Mouse (Mus musculus) lung, postnatal 0 days (tissue): ENCODE results near the gene Ccdc63. TPM values are rescaled to one million over a fixed set of nuclear protein-coding genes. Genes with fewer than 3 reads are reported as not detected.
A peak's percentile ranks its signal among the peaks of the same experiment; 100 is the strongest.

Experiments used
- ATAC-seq: fragments of 200-750 bp; cut with Nextera tagmentation; 2 replicates; pipeline ENCODE4 v1.8.0; 2017; ENCODE audit warnings: moderate library complexity
- DNase-seq: peaks from one replicate; pipeline ENCODE4 v3.0.0-alpha.2; 2016; ENCODE audit warnings: low spot score
- H3K27ac ChIP-seq: fragments of 300-500 bp; sonication (generic); 2 replicates; pipeline ENCODE4 v1.5.1; 2014; ENCODE audit warnings: antibody characterized with exemption, mild to moderate bottlenecking, low read length, mixed read lengths
- H3K27me3 ChIP-seq: fragments of 300-500 bp; sonication (generic); replicated peaks from 2 replicates; pipeline ENCODE4 v1.6.1; 2014; ENCODE audit warnings: low read length, mixed read lengths; ENCODE audit not compliant: insufficient read depth
- H3K36me3 ChIP-seq: fragments of 300-500 bp; sonication (generic); 2 replicates; pipeline ENCODE4 v1.6.1; 2014; ENCODE audit warnings: low read length, mixed read lengths; ENCODE audit not compliant: insufficient read depth
- H3K4me1 ChIP-seq: fragments of 300-500 bp; sonication (generic); 2 replicates; pipeline ENCODE4 v1.6.1; 2014; ENCODE audit warnings: antibody characterized with exemption, low read depth, low read length, mixed read lengths; ENCODE audit not compliant: insufficient read depth
- H3K4me2 ChIP-seq: fragments of 300-500 bp; sonication (generic); replicated peaks from 2 replicates; pipeline ENCODE4 v1.6.1; 2014; ENCODE audit warnings: low read depth, mild to moderate bottlenecking, low read length, moderate library complexity, mixed read lengths
- H3K4me3 ChIP-seq: fragments of 300-500 bp; sonication (generic); 2 replicates; pipeline ENCODE4 v1.5.1; 2014; ENCODE audit warnings: low read depth, low read length
- H3K9ac ChIP-seq: fragments of 300-500 bp; sonication (generic); replicated peaks from 2 replicates; pipeline ENCODE4 v1.6.1; 2014; ENCODE audit warnings: low read depth, mild to moderate bottlenecking
- H3K9me3 ChIP-seq: fragments of 300-500 bp; sonication (generic); 2 replicates; pipeline ENCODE4 v1.6.1; 2016; ENCODE audit warnings: low read length, mixed read lengths
- CTCF ChIP-seq: IDR thresholded peaks from 2 replicates; pipeline ENCODE4 v1.5.1; 2016; ENCODE audit warnings: antibody characterized with exemption, mild to moderate bottlenecking
- EP300 ChIP-seq: IDR thresholded peaks from 2 replicates; pipeline ENCODE4 v1.6.1; 2016; ENCODE audit warnings: antibody characterized with exemption, mild to moderate bottlenecking, control low read depth
- WGBS: fragments of 180-500 bp; shearing (Covaris S2); extraction: QIAGEN DNeasy Blood & Tissue Kit; methylation state at CpG from one replicate; pipeline ENCODE4 v1.1.7; 2014; 5-methylcytosine and 5-hydroxymethylcytosine counted together
- polyA plus RNA-seq: library from polyadenylated mRNA; unstranded; fragments of >200 nt; fragmentation: Nextera tagmentation; extraction: Ambion mirVana; gene quantifications from 2 replicates; pipeline ENCODE4 v1.2.1, GENCODE M21; 2015

The Ccdc63 gene
- polyA plus RNA-seq, 1 experiment from 2014 or later: 0.18 TPM

DNA sequence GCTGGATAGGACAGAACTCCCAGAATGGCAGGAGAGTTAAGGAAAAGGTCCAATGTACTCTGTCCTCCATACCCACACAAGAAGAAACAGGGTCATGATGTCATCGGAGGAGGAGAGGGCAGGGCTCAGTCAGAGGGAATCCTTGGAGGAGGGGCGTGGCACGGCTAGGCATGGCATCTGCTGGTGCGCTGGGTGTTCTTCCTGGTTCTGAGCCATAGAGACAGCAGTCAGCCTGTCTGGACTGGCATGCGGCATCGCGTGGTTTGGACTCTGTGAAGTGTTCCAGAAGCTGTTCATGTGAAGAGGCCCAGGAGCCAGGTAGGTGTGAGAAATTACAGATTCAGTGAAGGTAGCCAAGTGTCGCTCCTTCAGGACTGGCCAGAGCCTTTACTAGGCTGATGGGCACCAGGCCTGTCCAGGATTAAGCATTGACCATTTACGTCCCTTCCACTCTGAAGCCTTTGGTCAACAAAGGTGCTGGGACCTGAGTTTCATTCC is 25.3 kb downstream of the Ccdc63 start:
- no peaks in the 10 kb centered on the region for H3K27me3 ChIP-seq
- no peaks in the 10 kb centered on the region for H3K36me3 ChIP-seq
- no peak overlapping the region for H3K4me2 ChIP-seq
- WGBS: 91% methylated on average over 9 of the region's 9 CpGs
- ATAC-seq: no peak
- no peak overlapping the region for H3K4me3 ChIP-seq
- no peak overlapping the region for H3K27ac ChIP-seq
- DNase-seq: no peak
- TF ChIP-seq CTCF: no peak
- no peak for TF ChIP-seq EP300
- H3K9me3 ChIP-seq: no peaks in the 10 kb centered on the region
- H3K4me1 ChIP-seq: no peaks in the 10 kb centered on the region
- H3K9ac ChIP-seq: no peak overlapping the region

DNA sequence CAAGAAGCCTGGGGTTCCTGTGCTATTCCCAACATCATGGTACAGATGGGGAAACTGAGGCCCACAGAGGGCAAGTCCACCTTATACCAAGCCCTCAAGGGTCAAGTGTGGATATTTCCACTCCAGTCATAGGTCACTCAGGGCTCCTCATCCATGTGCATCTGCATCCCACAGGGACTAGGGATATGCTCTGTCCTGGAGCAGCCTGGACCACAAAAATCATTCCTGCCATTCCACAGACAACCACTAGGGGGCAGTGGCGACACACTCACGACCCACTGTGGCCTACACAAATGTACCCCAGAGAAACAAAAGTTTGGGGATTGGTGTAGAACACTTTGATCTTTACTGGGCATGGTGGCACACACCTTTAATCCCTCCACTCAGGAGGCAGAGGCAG is 26.4 kb downstream of the Ccdc63 start:
- Histone ChIP-seq H3K4me1 (no peaks in the 10 kb centered on the region), H3K4me3 (no peak overlapping the region), H3K36me3 (no peaks in the 10 kb centered on the region), H3K9ac (no peak overlapping the region), H3K27ac (no peak overlapping the region), H3K4me2 (no peak overlapping the region), H3K9me3 (no peaks in the 10 kb centered on the region), H3K27me3 (no peaks in the 10 kb centered on the region)
- TF ChIP-seq CTCF (peak; percentile 97), EP300 (no peak)
- DNase-seq (no peak), ATAC-seq (peak; percentile 41; the same call in 1 of the 2 replicates)
- WGBS: 4% methylated on average over 2 of the region's 2 CpGs

DNA sequence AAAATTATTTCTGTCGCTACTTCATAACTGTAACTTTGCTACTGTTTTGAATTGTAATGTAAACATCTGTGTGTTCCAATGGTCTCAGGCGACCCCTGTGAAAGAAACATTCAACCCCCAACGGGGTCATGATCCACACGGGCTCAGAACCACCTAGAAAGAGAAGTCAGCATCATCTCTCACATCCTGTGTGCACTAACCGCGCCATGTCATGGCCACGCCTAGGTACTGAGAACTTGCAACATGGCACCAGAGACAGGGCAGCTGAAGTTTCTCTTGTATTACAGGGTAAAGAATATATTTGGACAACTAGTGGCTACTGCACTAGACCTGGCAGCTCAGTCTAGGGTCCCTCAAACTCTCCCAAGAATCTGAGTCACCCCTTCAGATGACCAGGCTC is 27.2 kb downstream of the Ccdc63 start:
- Histone ChIP-seq H3K4me3 (no peak overlapping the region), H3K36me3 (no peaks in the 10 kb centered on the region), H3K27me3 (no peaks in the 10 kb centered on the region), H3K9ac (no peak overlapping the region), H3K9me3 (no peaks in the 10 kb centered on the region), H3K27ac (no peak overlapping the region), H3K4me2 (no peak overlapping the region), H3K4me1 (no peaks in the 10 kb centered on the region)
- 59% methylated on average over 7 of the region's 7 CpGs for WGBS
- TF ChIP-seq EP300 (no peak), CTCF (no peak)
- DNase-seq (no peak), ATAC-seq (no peak; the same call in 1 of the 2 replicates)

DNA sequence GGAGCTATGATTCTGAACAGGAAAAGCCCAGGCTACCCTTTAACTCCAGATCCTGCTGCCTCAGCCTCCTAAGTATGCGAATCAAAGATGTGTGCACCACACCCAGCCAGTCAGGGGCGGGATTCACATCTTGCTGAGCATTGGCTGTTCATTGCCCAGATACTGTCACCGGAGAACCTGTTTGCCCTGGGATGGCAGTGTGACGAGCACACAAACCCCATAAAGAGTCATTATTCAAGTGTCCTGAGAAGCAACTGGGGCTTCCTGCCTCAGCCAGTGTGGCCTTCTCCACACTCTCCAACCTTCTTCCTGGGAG is 28.7 kb downstream of the Ccdc63 start:
- Histone ChIP-seq H3K27ac (no peak overlapping the region), H3K4me3 (no peak overlapping the region), H3K36me3 (no peaks in the 10 kb centered on the region), H3K4me1 (no peaks in the 10 kb centered on the region), H3K9ac (no peak overlapping the region), H3K4me2 (no peak overlapping the region), H3K27me3 (no peaks in the 10 kb centered on the region), H3K9me3 (no peaks in the 10 kb centered on the region)
- no peak for ATAC-seq
- no peak for TF ChIP-seq EP300
- 38% methylated on average over 4 of the region's 4 CpGs for WGBS
- DNase-seq: no peak

DNA sequence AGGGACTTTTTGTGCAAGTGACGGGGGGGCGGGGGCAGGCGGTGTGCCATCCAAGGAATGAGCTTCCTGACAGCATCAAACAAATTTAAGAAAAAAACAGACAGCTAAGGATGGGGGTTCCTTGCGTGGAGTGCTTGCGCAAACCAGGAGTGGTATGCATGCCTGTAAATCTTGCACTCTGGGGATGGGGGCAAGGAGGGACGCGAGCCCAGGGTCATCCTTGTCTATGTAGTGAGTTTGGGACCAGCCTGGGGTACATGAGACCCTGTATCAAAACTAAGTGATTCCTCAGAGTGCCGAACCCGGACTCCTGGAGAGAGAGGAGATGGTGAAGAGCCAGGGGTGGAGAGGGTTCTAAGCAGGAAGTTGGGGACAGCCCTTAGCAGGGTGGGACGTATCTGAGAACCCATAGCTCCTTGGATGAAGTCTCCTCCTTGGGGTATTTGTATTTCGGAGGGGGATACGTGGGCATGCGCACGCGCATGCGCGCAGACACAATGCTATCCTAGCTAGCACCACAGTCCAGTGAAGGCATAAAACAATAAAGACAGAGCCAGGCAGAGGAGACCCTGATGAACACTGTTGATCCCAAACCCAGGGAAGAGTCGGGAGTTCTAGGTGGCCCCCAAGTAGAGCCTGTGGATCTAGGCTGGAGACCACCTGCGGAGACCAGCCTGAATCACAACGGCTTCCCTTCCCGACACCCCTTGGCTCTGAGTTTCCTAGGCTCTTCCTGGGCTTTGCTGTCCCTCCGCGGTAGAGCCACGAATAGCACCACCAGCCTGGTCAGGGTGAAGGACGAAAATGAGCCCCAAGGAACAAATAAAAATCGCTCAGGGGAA is 29.3 kb downstream of the Ccdc63 start:
- ATAC-seq: no peak
- Histone ChIP-seq H3K4me2 (no peak overlapping the region), H3K9me3 (no peaks in the 10 kb centered on the region), H3K4me1 (no peaks in the 10 kb centered on the region), H3K27me3 (no peaks in the 10 kb centered on the region), H3K27ac (no peak overlapping the region), H3K36me3 (no peaks in the 10 kb centered on the region), H3K9ac (no peak overlapping the region), H3K4me3 (no peak overlapping the region)
- 67% methylated on average over 26 of the region's 26 CpGs for WGBS
- DNase-seq: no peak
- no peak for TF ChIP-seq EP300
- 0 out of 2 replicates have a peak, but pooled peaks have one; percentile 14 for TF ChIP-seq CTCF

DNA sequence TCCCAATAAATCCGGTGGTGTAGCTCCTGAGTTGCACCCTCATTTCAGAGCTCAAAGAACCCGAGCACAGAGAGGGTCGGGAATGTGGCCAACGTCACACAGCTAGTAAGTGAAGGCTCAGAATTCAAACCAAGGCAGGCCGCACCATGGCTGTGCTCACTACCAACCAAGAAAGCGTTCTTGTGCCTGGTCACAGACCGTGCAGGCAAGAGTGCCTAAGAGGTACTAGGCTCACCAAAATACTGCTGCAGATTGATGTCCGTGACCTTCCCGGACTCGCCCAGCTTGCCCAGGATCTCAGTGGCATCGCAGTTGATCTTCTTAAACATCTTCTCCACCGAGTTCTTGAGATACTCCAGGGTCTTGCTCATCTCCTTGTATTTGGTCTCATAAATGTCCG is 30.0 kb downstream of the Ccdc63 start:
- no peak overlapping the region for H3K4me2 ChIP-seq
- DNase-seq (no peak), ATAC-seq (no peak)
- H3K4me3 ChIP-seq: no peak overlapping the region
- no peak overlapping the region for H3K9ac ChIP-seq
- TF ChIP-seq EP300 (no peak), CTCF (no peak)
- no peaks in the 10 kb centered on the region for H3K9me3 ChIP-seq
- H3K4me1 ChIP-seq: no peaks in the 10 kb centered on the region
- WGBS: 91% methylated on average over 13 of the region's 13 CpGs
- no peaks in the 10 kb centered on the region for H3K27me3 ChIP-seq
- H3K27ac ChIP-seq: no peak overlapping the region
- H3K36me3 ChIP-seq: no peaks in the 10 kb centered on the region
